Mouse (Mus musculus) ZHBTc4 (cell line): ENCODE results near the gene Atp7a.

Experiments
- DNase-seq: peaks from one replicate; pipeline ENCODE4 v3.0.0-alpha.2; 2011; ENCODE audit warnings: low read depth, low spot score

The Atp7a gene

DNA sequence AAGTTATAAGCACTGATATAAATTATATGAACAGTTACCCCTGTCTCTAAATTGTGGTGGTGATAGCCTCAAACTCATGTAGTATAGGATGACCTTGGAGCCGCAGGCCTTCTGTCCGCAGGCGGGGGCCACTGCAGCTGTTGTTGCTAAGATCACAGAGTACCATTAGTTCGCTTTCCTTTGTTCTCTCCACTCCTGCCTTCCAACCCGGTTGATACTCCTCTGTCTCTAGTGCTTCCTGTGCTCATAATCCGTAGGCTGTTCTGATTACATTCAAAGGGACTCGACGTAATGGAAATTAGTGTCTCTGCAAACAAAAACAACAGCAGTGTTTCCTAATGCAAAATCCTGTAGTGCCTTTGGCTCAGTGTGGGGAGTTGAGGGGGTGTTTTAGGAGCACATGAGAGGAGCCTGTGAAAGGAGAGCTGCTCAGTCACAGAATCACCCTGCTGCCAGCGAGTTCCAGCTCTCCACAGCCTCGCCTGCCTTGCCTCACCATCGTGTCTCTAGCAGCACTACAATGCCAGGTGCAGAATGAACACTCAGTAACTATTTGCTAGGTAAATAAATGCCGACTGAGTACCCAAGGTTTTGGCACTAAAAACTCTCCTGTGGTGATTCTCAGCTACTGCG lies 53.9 kb downstream of the Atp7a start:
- DNase-seq = peak; percentile 42

- DNase-seq = no peak
These were observed 55.4 kb downstream of the Atp7a start for GRCm38 (mm10) chrX:106082518-106082917.

DNA sequence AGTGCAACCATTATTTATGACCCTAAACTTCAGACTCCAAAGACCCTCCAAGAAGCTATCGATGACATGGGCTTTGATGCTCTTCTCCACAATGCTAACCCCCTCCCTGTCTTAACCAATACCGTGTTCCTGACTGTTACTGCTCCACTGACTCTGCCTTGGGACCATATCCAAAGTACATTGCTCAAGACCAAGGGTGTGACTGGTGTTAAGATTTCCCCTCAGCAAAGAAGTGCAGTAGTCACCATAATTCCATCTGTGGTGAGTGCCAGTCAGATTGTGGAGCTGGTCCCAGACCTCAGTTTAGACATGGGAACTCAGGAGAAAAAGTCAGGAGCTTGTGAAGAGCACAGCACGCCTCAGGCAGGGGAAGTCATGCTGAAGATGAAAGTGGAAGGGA lies 58.1 kb downstream of the Atp7a start:
- no peak for DNase-seq

- DNase-seq = no peak
These were observed 58.5 kb downstream of the Atp7a start for GRCm38 (mm10) chrX:106085564-106085963.

DNA sequence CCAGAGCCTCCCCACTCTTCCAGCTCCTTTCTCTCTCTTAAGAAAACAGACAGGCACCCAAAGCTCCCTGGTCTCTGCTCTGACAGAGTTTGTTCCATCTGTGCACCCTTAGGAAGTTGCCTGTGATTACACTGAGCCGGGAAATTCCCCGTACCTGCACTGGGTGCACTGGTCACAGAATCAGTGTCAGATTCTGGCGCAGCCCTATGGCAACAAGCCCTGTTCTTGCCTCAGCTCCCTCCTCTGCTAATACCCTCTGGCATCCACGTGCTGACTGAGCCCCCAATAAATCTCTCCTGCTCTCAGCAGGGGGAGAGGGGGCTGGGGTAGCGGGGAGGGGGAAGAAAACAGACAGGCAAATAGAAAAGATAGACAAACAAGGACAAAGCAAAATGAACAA lies 65.9 kb downstream of the Atp7a start:
- no peak for DNase-seq

DNA sequence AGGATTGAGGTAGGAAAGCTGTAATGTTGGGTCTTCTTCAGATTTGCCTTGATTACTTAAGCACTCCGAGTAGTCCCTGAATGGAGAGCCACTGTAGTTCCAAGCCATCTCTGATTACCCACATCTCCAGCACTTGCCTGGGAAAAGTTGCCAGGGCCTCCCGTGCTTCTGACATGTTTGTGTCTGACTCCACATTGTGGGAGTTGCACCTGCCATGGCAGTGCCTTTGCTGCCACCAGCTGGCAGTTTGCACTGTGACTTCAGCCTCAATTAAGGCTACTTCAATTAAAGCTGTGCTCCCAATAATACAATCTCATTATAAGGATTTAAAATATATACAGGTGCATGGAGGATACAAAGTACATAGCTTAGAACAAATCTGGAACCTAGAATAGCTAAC lies 78.4 kb downstream of the Atp7a start:
- DNase-seq = peak; percentile 12

GRCm38 (mm10) chrX:106113881-106114280 lies 86.8 kb downstream of the Atp7a start:
- no peak for DNase-seq

DNA sequence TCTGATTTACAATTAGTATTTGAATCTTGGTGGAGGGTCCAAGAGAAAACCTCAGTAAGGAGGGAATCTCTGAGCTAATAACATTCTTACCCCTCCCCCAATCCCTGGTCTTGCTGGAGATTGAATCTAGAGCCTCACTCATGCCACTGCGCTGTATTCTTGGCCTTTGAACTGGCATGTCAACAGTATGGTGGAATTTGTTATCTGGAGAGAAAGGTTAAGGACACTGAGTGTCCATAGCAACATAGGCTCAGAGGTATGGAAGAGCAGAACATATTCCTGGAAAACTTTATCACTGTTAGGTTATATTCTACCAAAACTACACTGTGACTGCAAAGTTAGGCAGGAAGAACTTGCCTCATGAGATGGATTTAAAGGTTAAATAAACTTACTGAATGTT lies 87.6 kb downstream of the Atp7a start:
- no peak for DNase-seq

DNA sequence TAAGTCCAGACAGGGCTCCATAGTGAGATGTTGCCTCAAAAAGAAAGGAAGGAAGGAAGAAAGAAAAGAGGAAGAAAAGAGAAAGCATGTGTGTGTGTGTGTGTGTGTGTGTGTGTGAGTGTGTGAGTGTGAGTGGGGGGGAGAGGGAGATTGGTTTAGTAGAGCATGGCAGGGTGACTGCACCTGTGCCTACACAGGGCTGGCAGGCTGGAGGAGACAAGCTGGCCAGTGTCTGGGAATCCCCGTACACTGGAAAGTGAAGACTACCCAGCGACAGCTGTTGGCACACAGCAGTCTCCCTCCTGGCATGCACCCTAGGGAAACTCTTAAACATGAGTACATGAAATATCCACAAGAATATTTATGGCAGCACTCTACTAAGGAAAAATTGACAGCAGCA lies 95.7 kb downstream of the Atp7a start:
- DNase-seq = no peak

GRCm38 (mm10) chrX:106128283-106128682 lies 101.2 kb downstream of the Atp7a start:
- no peak for DNase-seq

DNA sequence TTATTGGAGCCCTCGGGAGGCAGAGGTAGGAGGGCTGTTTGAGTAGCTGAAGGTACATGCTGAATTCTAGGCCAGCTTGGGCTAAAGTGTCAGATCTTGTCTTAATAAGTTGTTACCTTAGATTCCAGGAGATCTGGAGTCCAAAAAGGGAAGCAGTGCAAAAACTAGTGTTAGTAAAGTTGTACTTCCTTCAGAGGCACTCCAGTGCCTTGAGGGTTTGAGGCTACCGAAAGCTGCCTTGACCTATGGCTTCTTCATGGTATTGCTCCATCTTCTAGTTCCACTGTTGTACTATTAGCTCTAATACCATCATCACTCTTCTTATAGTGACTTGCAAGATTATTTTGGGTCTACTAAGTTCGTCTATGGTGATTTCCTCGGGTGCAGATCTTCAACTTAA lies 102.8 kb downstream of the Atp7a start:
- DNase-seq = no peak

GRCm38 (mm10) chrX:106134916-106135315 lies 107.8 kb downstream of the Atp7a start:
- no peak for DNase-seq

GRCm38 (mm10) chrX:106135484-106135883 lies 108.4 kb downstream of the Atp7a start:
- no peak for DNase-seq

- no peak for DNase-seq
These were observed 109.0 kb downstream of the Atp7a start for GRCm38 (mm10) chrX:106135916-106136575.

DNA sequence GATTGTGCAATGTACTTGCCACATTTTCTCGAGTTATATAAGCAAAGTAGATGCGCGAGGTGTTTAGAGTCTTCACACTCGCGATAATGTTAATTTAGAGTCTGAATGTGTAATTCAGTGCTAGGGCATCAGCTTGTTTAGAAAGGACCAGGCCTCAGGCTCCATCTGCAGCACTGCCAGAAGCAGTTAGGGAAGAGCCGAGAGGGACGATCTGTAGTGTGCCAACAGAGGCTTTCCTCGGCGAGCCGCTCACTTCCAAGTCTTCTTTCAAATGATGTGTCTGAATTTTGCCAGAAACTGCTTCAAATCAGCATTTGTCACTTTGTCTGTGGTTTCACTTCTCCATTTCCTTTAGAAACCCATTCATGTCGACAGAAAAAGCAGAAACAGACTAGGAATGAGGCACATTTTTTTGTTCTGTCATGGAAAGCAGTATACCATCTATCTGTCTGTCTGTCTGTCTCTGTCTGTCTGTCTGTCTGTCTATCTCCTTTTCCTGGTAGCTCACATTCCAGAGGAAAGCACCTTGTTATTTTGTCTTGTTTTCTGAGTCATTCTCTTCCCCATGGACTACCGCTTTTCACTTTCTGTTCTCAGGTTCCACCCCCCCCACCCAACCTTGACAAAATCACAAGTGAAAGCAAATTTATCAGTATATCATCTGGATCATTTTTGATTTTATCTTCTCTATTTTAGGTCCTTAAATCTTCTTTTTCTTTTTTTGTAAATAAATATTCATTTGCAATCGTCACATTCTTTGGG lies 112.4 kb downstream of the Atp7a start:
- no peak for DNase-seq

DNA sequence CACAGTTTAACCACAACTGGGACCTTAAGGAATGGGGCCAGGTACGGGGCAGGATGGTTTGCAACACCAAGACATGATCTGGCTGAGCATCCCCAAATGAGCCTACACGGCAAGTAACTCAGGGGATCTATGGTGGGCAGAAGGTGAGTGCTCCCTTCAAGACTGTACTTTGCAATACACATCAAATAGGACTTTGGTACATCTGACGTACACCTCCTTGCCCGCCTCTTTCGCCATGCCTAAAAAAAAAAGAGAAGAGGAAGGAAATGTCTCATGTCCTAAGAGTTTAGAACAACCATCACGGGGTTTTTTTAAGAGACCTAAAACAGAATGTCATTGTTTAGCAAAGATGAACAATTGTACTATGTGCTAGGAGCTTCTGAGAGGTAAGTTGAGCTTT lies 115.9 kb downstream of the Atp7a start, which contains the start of gene Tlr13:
Gene Tlr13 (plus strand): TSS at position 269 of the 400 bp plus-strand sequence.
- DNase-seq = no peak

DNA sequence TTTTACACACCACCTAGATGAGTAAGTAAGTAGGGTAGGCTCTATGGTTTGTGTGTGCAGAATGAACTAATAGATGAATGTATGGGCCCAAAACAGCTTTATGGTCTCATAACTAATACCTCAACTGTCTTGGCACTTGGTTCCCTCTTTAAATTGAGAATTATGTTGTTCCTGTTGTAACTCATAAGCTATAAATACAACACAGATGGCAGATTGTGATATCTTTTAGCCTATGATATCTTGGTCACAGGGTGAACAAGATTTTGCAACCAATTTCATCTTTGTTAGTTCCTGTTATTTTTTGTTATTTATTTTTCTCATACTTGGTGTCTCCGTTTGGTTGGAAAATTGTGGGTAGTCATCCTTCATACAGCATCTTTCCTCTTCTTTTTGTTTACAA lies 121.1 kb downstream of the Atp7a start:
- no peak for DNase-seq

DNA sequence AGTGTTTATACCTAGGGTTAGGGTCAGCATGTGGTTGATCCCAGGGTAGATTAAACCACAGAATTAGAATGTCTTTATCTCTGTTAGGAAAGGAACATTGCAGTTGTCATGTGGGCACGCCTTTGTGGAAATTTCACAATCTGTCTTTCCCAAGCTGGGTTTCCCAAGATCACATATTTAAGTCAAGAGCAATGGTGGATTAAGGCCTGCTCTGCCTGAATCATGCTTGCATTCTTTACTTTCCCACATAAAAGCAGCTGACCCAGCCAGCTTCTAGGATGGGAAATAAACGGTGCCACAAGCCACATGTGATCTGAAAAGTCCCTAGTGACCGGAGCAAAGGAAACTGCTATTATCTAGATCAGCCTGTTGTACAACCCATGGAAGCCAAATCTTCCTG lies 122.4 kb downstream of the Atp7a start:
- no peak for DNase-seq

- no peak for DNase-seq
These were observed 127.1 kb downstream of the Atp7a start for GRCm38 (mm10) chrX:106154180-106154586.

- no peak for DNase-seq
These were observed 128.8 kb downstream of the Atp7a start for GRCm38 (mm10) chrX:106155892-106156291.

GRCm38 (mm10) chrX:106163995-106164394 lies 136.9 kb downstream of the Atp7a start:
- DNase-seq = no peak

- DNase-seq = no peak
These were observed 137.5 kb downstream of the Atp7a start for GRCm38 (mm10) chrX:106164555-106164954.

- no peak for DNase-seq
These were observed 138.0 kb downstream of the Atp7a start for GRCm38 (mm10) chrX:106165089-106165488.
